Mouse (Mus musculus): Measurements from ENCODE around the gene Pgbd5. TPM values are rescaled to one million over a fixed set of nuclear protein-coding genes. Genes with fewer than 3 reads are reported as not detected.
"Not testable (repeated sequence)": the region's sequence is repeated elsewhere in the genome, so short reads cannot be mapped to it uniquely, and the experiment has no call there.

Pgbd5 gene
- polyA plus RNA-seq, 1 experiment = 0.88 TPM

GRCm38 (mm10) chr8:124430881-124431280 is 8.6 kb downstream of the Pgbd5 start:
- DNase-seq (ENCODE audit: low read depth) = no peak

- DNase-seq (ENCODE audit: low read depth) = no peak
Measured at GRCm38 (mm10) chr8:124429417-124429816, 10.0 kb downstream of the Pgbd5 start.

GRCm38 (mm10) chr8:124428721-124429120 is 10.7 kb downstream of the Pgbd5 start:
- DNase-seq (ENCODE audit: low read depth) = not testable (repeated sequence)

- DNase-seq (ENCODE audit: low read depth) = no peak
Measured at GRCm38 (mm10) chr8:124421413-124421812, 18.0 kb downstream of the Pgbd5 start.

GRCm38 (mm10) chr8:124418927-124419326 is 20.5 kb downstream of the Pgbd5 start:
- no peak for DNase-seq (ENCODE audit: low read depth)

- DNase-seq (ENCODE audit: low read depth) = no peak
Measured at GRCm38 (mm10) chr8:124418185-124418584, 21.3 kb downstream of the Pgbd5 start.

GRCm38 (mm10) chr8:124416646-124417045 is 22.8 kb downstream of the Pgbd5 start:
- DNase-seq (ENCODE audit: low read depth) = no peak

GRCm38 (mm10) chr8:124415789-124416188 is 23.7 kb downstream of the Pgbd5 start:
- DNase-seq (ENCODE audit: low read depth) = no peak

GRCm38 (mm10) chr8:124415002-124415401 is 24.5 kb downstream of the Pgbd5 start:
- DNase-seq (ENCODE audit: low read depth) = no peak

- DNase-seq (ENCODE audit: low read depth) = no peak
Measured at GRCm38 (mm10) chr8:124413244-124413965, 26.1 kb downstream of the Pgbd5 start.

- no peak for DNase-seq (ENCODE audit: low read depth)
Measured at GRCm38 (mm10) chr8:124412496-124413243, 26.8 kb downstream of the Pgbd5 start.

GRCm38 (mm10) chr8:124404471-124405260 is 34.8 kb downstream of the Pgbd5 start:
- DNase-seq (ENCODE audit: low read depth) = no peak

- DNase-seq (ENCODE audit: low read depth) = no peak
Measured at GRCm38 (mm10) chr8:124403876-124404275, 35.6 kb downstream of the Pgbd5 start.

GRCm38 (mm10) chr8:124399403-124399861 is 40.0 kb downstream of the Pgbd5 start:
- no peak for DNase-seq (ENCODE audit: low read depth)

- no peak for DNase-seq (ENCODE audit: low read depth)
Measured at GRCm38 (mm10) chr8:124398843-124399402, 40.5 kb downstream of the Pgbd5 start.

- DNase-seq (ENCODE audit: low read depth) = no peak
Measured at GRCm38 (mm10) chr8:124397321-124398065, 42.0 kb downstream of the Pgbd5 start.

GRCm38 (mm10) chr8:124396531-124396930 is 42.9 kb downstream of the Pgbd5 start:
- DNase-seq (ENCODE audit: low read depth) = no peak

GRCm38 (mm10) chr8:124395392-124395791 is 44.1 kb downstream of the Pgbd5 start:
- no peak for DNase-seq (ENCODE audit: low read depth)

GRCm38 (mm10) chr8:124394951-124395350 is 44.5 kb downstream of the Pgbd5 start:
- DNase-seq (ENCODE audit: low read depth) = no peak

- DNase-seq (ENCODE audit: low read depth) = no peak
Measured at GRCm38 (mm10) chr8:124393927-124394326, 45.5 kb downstream of the Pgbd5 start.

GRCm38 (mm10) chr8:124393013-124393412 is 46.4 kb downstream of the Pgbd5 start:
- DNase-seq (ENCODE audit: low read depth) = no peak

All from gonadal fat pad, adult 2 months (tissue).